Mouse (Mus musculus) c-Kit-positive CD71-positive TER-119-negative erythroid progenitor cells, embryonic 14.5 days (primary cell): ENCODE data around the gene Cc2d1a.
A peak's percentile ranks its signal among the peaks of the same experiment; 100 is the strongest.

Experiments used
- DNase-seq: peaks from one replicate; pipeline ENCODE4 v3.0.0-alpha.2; 2013; ENCODE audit warnings: low read depth

Gene Cc2d1a

GRCm38 (mm10) chr8:84177405-84177804, 29.7 kb upstream of the Cc2d1a start:
- no peak for DNase-seq

- DNase-seq, result no peak
Measured at GRCm38 (mm10) chr8:84176560-84176959, 28.8 kb upstream of the Cc2d1a start.

- DNase-seq, result no peak
Measured at GRCm38 (mm10) chr8:84173861-84174260, 26.1 kb upstream of the Cc2d1a start.

- DNase-seq, result no peak
Measured at GRCm38 (mm10) chr8:84170096-84170495, 22.4 kb upstream of the Cc2d1a start.

GRCm38 (mm10) chr8:84167696-84168095, 20.0 kb upstream of the Cc2d1a start:
- no peak for DNase-seq

- DNase-seq, result no peak
Measured at GRCm38 (mm10) chr8:84157620-84158019, 9.9 kb upstream of the Cc2d1a start.

GRCm38 (mm10) chr8:84149181-84149580, 1.4 kb upstream of the Cc2d1a start:
- no peak for DNase-seq

- DNase-seq, result no peak
Measured at GRCm38 (mm10) chr8:84148531-84148850, 755 bp upstream of the Cc2d1a start.

- peak; percentile 9 for DNase-seq
Measured at GRCm38 (mm10) chr8:84147324-84147766, 391 bp downstream of the Cc2d1a start.

- DNase-seq, result no peak
Measured at GRCm38 (mm10) chr8:84144636-84145245, 3.0 kb downstream of the Cc2d1a start.

- DNase-seq, result no peak
Measured at GRCm38 (mm10) chr8:84140838-84141237, 6.9 kb downstream of the Cc2d1a start.

- peak; percentile 29 for DNase-seq
Measured at GRCm38 (mm10) chr8:84137848-84138247, 9.9 kb downstream of the Cc2d1a start.

GRCm38 (mm10) chr8:84132225-84132624, 15.5 kb downstream of the Cc2d1a start:
- DNase-seq, result no peak

GRCm38 (mm10) chr8:84130806-84131205, 16.9 kb downstream of the Cc2d1a start:
- DNase-seq, result no peak

- DNase-seq, result no peak
Measured at GRCm38 (mm10) chr8:84128277-84128676, 19.5 kb downstream of the Cc2d1a start.

- no peak for DNase-seq
Measured at GRCm38 (mm10) chr8:84127202-84127901, 20.4 kb downstream of the Cc2d1a start.

GRCm38 (mm10) chr8:84126742-84127141, 21.0 kb downstream of the Cc2d1a start:
- DNase-seq, result no peak

GRCm38 (mm10) chr8:84125656-84126055, 22.1 kb downstream of the Cc2d1a start, which contains the start of gene Podnl1:
Gene Podnl1, plus strand, starts transcription at chr8:84125989.
- DNase-seq, result no peak

GRCm38 (mm10) chr8:84122151-84122550, 25.6 kb downstream of the Cc2d1a start:
- DNase-seq, result no peak

GRCm38 (mm10) chr8:84115646-84116045, 32.1 kb downstream of the Cc2d1a start:
- no peak for DNase-seq

GRCm38 (mm10) chr8:84106216-84107040, 41.3 kb downstream of the Cc2d1a start:
- DNase-seq, result no peak

GRCm38 (mm10) chr8:84105676-84106075, 42.1 kb downstream of the Cc2d1a start:
- no peak for DNase-seq
